Mouse (Mus musculus): ENCODE measurements at regions not wholly inside any gene's neighbourhood (a gene's known extent, or its start where the extent isn't known, plus 50 kb on each side); places are given as distances from the start of the nearest gene placed in this dataset.
"Not testable (repeated sequence)": the region's sequence is repeated elsewhere in the genome, so short reads cannot be mapped to it uniquely, and the experiment has no call there.

DNA sequence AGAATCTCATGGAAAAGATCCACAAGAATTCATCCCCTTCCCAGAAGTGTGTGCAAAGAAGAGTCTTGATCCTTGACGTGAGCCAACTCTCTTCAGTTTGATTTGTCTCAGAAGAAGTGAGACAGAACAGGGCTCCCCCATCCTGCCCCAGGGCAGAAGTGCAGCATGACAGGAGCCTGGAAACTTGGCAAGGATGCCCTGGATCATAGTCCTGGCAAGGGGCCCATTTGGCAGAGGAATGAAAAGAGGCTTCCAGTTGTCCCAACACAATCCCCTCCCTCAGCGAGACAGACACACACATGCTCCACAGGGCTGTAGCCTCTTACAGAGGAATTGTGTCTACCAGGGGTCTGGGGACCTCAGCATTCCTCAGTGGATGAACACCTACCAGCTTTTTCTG, 102.7 kb downstream of the Ptpn20 start:
- peak; percentile 53 for DNase-seq (ENCODE audit: low spot score)

- no peak for DNase-seq (ENCODE audit: low spot score)
Measured at GRCm38 (mm10) chr14:33694224-33694623, 105.2 kb downstream of the Ptpn20 start.

GRCm38 (mm10) chr14:33695362-33695982, 106.5 kb downstream of the Ptpn20 start:
- DNase-seq (ENCODE audit: low spot score) = peak; percentile 48

DNA sequence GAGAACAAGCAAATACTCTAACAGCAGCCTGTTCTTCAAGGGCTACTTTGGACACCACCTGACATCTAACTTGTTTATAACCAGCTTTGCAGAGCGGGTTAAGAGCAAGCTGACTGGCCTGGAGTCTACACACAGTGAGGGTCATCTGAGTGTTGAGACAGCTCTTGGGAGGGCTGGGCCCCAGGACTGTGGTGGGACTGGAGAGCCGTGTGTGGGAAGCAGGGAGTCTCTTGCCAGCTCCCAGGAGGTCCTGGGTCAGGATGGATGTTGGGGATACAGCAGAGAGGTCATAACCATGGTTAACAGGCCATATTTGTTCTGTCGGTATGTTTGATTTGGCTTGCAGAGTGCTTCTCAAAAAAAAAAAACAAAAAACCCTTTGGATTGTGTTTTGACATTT, 107.8 kb downstream of the Ptpn20 start:
- peak; percentile 11 for DNase-seq (ENCODE audit: low spot score)

DNA sequence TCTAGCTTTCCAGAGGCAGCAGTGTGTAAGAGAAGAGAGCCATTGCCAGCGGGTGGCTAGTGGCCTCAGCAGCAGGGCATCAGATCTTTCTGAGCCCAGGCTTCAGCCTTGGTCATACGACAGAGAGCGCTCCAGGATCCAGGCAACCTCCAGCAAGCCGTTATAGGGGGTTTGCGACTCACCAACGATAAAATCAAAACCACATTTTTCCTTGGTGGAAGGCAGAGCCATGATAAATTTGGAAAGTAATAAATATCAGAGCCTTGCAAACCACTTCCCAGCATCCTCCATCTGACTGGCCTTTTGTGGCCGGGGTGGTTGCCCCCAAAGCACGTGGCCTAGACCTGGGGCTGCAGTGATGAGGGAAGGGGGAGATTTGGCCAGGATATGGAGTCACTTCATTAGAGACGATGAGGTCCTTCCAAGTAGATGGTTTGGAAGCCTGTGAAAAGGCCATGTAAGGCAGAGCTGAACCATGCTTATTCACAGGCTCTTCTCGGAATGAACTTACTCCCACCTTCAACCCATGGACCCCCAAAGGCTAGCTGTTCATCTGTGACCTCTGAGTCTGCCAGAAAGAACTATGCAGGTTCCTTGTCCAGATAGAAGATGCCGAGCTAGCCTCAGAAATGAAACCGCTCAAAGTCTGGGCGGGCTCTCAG, 110.9 kb downstream of the Ptpn20 start:
- no peak for DNase-seq (ENCODE audit: low spot score)

- DNase-seq (ENCODE audit: low spot score) = no peak
Measured at GRCm38 (mm10) chr14:33707661-33708297, 118.8 kb downstream of the Ptpn20 start.

GRCm38 (mm10) chr14:33708298-33708665, 119.3 kb downstream of the Ptpn20 start:
- no peak for DNase-seq (ENCODE audit: low spot score)

GRCm38 (mm10) chr14:33712458-33712857, 123.5 kb downstream of the Ptpn20 start:
- DNase-seq (ENCODE audit: low spot score) = no peak

- no peak for DNase-seq (ENCODE audit: low spot score)
Measured at GRCm38 (mm10) chr14:33719651-33720050, 130.6 kb downstream of the Ptpn20 start.

- not testable (repeated sequence) for DNase-seq (ENCODE audit: low spot score)
Measured at GRCm38 (mm10) chr14:33722379-33723145, 133.6 kb downstream of the Ptpn20 start.

GRCm38 (mm10) chr14:33726500-33726899, 137.5 kb downstream of the Ptpn20 start:
- no peak for DNase-seq (ENCODE audit: low spot score)

GRCm38 (mm10) chr14:33729115-33729884, 140.3 kb downstream of the Ptpn20 start:
- DNase-seq (ENCODE audit: low spot score) = no peak

GRCm38 (mm10) chr14:33732698-33733097, 143.7 kb downstream of the Ptpn20 start:
- no peak for DNase-seq (ENCODE audit: low spot score)

- no peak for DNase-seq (ENCODE audit: low spot score)
Measured at GRCm38 (mm10) chr14:33734446-33735043, 145.5 kb downstream of the Ptpn20 start.

DNA sequence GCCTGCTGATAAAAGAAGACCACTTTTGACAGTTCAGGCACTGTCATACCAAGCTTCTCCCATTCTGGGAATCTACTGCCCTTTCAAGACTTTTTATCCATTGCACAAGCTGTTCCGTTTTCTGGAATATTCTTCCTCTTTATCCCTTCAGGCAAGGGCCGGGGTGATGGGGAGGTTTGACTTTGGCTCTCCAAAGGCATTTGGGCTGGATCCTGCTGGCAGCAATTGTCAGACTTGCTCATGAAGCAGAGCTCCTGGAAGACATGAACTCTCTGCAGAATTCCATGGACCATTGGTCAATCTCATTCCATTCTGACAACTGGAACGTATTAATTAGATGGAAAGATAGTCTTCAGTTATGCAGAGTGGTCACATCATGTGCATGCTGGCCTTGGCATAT, 146.6 kb downstream of the Ptpn20 start:
- DNase-seq (ENCODE audit: low spot score) = peak; percentile 23

GRCm38 (mm10) chr14:33746181-33746580, 157.2 kb downstream of the Ptpn20 start:
- DNase-seq (ENCODE audit: low spot score) = no peak

DNA sequence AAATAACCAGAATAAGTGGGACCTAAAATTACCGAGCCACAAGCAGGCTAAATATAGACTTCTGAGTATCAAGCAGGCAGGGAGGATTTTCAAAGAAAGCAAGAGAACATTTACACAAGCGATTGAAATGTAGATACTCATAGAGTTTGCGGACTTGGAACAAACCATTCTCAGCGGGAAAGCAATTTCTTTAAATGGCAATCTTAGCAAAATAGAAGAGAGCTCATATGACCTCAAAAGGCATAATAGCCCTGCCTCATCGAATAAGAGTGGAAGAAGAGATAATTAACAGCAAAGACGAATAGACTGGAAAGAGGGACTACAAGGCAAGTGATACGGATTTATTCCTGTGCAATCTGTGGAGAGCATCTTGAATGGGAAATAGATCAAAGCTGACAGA, 163.7 kb upstream of the Gdf10 start:
- no peak for DNase-seq (ENCODE audit: low spot score)

DNA sequence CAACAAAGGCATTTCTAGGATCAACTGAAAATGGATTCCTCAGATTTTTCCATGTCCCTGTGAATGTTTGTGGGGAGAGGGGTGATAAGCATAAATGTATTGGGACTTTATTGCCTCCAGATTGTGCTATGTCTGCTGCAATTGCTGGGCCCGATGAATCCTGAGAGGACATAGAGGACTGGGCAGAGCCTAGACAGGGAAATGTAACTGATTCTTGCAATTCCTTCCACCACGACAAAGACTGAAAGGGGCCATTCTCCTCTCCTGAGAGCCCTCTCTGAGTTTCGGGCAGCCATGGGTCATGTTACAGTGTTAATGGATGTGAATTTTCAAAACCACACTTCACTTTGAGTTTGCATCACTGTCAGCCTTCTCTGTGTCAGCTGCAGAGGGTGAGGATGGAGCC, 159.7 kb upstream of the Gdf10 start:
- no peak for DNase-seq (ENCODE audit: low spot score)

DNA sequence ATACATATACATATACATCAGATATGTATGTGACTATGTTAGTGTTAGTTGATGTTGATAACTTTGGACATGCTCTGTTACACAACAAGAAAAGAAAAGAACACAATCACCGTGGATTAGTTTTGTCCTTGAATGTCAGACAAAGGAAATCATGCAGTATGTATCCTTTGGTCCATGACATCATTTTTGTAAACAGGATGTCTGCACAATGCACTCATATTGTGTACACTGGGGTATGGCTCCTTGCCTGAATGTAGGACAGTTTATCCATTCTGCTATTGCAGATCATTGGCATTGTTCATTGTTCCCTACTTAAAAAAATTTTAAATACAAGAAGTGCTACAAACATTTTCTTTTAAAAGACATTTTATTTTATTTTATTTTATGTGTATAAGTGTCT, 157.6 kb upstream of the Gdf10 start:
- DNase-seq (ENCODE audit: low spot score) = no peak

GRCm38 (mm10) chr14:33772374-33772773, 151.0 kb upstream of the Gdf10 start:
- DNase-seq (ENCODE audit: low spot score) = no peak

DNA sequence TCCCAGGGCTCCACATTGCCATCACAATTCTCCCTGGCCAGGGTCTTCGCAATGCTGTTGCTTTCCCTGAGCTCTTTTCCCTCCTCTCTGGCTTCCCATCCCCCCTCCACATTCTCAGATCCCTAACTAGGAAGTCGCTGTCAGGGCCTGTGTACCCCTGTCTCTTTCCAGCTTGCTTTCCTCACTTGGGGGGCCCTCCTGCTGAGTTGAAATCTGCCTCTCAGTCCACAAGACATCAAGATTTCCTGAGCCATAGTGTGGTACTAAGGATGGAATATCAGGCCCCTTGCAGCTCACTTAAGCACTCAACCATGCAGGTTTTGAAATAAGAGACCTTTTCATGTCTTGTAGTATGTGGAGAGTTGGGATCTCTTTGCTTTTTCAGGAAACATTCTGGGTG, 133.8 kb upstream of the Gdf10 start:
- DNase-seq (ENCODE audit: low spot score) = no peak

DNA sequence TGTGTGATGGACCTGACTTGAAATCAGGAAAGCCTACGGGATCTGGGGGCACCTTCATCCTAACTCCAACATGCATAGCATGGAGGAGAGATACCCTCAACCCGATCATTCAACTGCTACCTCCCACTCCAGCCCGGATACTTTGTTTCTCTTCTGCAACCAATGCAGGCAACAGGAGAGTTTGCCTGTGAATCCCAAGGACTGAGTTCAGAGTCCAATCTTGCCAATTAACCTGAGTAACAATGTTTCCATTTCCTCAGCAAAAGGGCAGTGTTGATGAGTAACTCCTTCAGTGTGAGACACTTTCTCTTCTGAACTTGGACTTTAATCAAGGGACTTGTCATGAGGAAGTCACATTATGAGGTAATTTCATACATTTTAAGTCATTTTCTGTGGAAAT, 129.1 kb upstream of the Gdf10 start:
- no peak for DNase-seq (ENCODE audit: low spot score)

Measured in lung, postnatal 25 days (tissue).